Mouse (Mus musculus): Measurements from ENCODE around the gene Smap2.

GRCm38 (mm10) chr4:120953667-120954066 lies 63.4 kb downstream of the Smap2 start:
- TF ChIP-seq CTCF (IDR thresholded peaks at IDR 0.05; ENCODE audit: borderline replicate concordance, control insufficient read depth, extremely low read depth, insufficient read depth, low read length, poor library complexity) (no peak), POLR2A (IDR thresholded peaks at IDR 0.05; ENCODE audit: control insufficient read depth, extremely low read depth, insufficient read depth, low read length, poor library complexity) (no peak)
